Mouse (Mus musculus) hindbrain, postnatal 0 days (tissue): ENCODE measurements around the gene Dis3l2. TPM values are rescaled to one million over a fixed set of nuclear protein-coding genes. Genes with fewer than 3 reads are reported as not detected.
A peak's percentile ranks its signal among the peaks of the same experiment; 100 is the strongest.

Source experiments
- ATAC-seq: fragments of 200-750 bp; cut with Nextera tagmentation; 2 replicates; pipeline ENCODE4 v1.8.0; 2017; ENCODE audit warnings: mild to moderate bottlenecking, moderate TSS enrichment, moderate library complexity
- DNase-seq: peaks from one replicate; pipeline ENCODE4 v3.0.0-alpha.2; 2015; ENCODE audit warnings: low spot score
- H3K27ac ChIP-seq: fragments of 300-500 bp; sonication (generic); 2 replicates; pipeline ENCODE4 v1.5.1; 2014; ENCODE audit warnings: mild to moderate bottlenecking
- H3K27me3 ChIP-seq: fragments of 300-500 bp; sonication (generic); 2 replicates; pipeline ENCODE4 v1.6.1; 2014; ENCODE audit warnings: low read length, mixed read lengths; ENCODE audit not compliant: insufficient read depth
- H3K36me3 ChIP-seq: fragments of 300-500 bp; sonication (generic); 2 replicates; pipeline ENCODE4 v1.6.1; 2014; ENCODE audit warnings: low read length, mixed read lengths; ENCODE audit not compliant: insufficient read depth
- H3K4me1 ChIP-seq: fragments of 300-500 bp; sonication (generic); 2 replicates; pipeline ENCODE4 v1.6.1; 2014; ENCODE audit warnings: antibody characterized with exemption, low read length, mixed read lengths; ENCODE audit not compliant: insufficient read depth
- H3K4me2 ChIP-seq: fragments of 300-500 bp; sonication (generic); 2 replicates; pipeline ENCODE4 v1.6.1; 2014; ENCODE audit warnings: low read depth, mild to moderate bottlenecking, low read length, moderate library complexity, mixed read lengths
- H3K4me3 ChIP-seq: fragments of 300-500 bp; sonication (generic); 2 replicates; pipeline ENCODE4 v1.5.1; 2014; ENCODE audit warnings: low read length
- H3K9ac ChIP-seq: fragments of 300-500 bp; sonication (generic); replicated peaks from 2 replicates; pipeline ENCODE4 v1.6.1; 2014; ENCODE audit warnings: mild to moderate bottlenecking, low read length, moderate library complexity, mixed read lengths
- H3K9me3 ChIP-seq: fragments of 300-500 bp; sonication (generic); 2 replicates; pipeline ENCODE4 v1.6.1; 2016; ENCODE audit warnings: low read length, mixed read lengths
- CTCF ChIP-seq: IDR thresholded peaks from 2 replicates; pipeline ENCODE4 v1.5.1; 2016; ENCODE audit warnings: antibody characterized with exemption, control low read depth, low read depth
- WGBS: fragments of 180-500 bp; shearing (Covaris S2); extraction: QIAGEN DNeasy Blood & Tissue Kit; methylation state at CpG from one replicate; pipeline ENCODE4 v1.1.7; 2014; 5-methylcytosine and 5-hydroxymethylcytosine counted together
- polyA plus RNA-seq: library from polyadenylated mRNA; unstranded; fragments of >200 nt; fragmentation: Nextera tagmentation; extraction: Ambion mirVana; gene quantifications from 2 replicates; pipeline ENCODE4 v1.2.1, GENCODE M21; 2015
- total RNA-seq: library from RNA; depleted of rRNA; stranded (reverse); fragments of >200 nt; gene quantifications from 2 replicates; pipeline ENCODE4 v1.2.3, GENCODE M21; 2014

Dis3l2 gene
- total and polyA plus RNA-seq, 2 experiments from 2014 or later, result 33.2 to 40.0 TPM

DNA sequence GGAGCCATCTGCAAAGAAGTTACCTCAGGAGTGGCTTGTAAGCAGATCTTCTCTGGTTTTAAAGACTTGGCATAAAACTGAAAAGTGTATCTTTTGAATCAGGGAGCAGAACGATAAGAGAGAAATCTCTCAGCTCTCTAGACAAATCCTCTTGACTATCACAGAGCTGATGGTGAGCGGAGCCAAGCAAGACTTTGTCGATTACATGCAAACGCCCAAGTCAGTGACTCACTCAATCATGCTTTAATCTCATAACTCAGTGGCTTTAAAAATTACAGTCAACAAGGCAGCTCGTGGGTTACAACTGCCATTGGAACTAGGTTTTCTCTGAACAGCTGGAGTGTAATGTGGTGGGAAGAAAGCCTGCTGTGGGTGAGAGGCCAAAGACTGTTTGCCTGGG lies 297.8 kb downstream of the Dis3l2 start:
- TF ChIP-seq CTCF, result no peak
- ATAC-seq, result no peak

DNA sequence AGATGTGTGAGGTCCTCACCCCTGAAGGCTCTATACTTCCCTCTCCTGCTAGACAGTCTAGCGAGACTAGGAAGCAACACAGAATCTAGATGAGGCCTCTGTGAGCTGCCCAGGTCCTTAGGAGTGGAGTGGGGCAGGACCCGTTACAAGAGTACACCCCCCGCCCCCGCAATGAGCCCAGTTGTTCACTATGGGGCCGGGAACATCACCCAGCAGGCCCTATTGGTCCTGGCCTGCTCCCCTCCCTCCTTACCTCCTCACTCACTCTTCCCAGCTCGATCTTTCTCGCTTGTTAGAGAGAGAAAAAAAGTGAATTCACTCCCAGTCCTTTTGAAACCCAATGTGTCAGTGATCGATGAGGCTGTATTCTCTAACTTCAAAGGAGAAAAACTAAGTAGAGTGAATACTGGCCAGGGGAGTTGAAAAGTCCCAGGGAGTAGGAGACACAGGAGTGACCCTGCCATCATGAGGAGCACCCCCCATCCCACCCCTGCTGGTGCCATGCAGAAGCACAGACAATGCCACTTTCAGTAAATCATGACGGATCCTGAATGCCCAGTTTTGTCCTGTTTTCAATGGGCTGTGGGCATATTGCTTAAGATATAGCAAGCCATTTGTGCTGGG lies 299.0 kb downstream of the Dis3l2 start:
- Histone ChIP-seq H3K36me3 (no peaks in the 10 kb centered on the region), H3K27ac (peak overlapping the region; percentile 64), H3K4me3 (no peak overlapping the region), H3K9ac (no peak overlapping the region), H3K4me2 (no peak overlapping the region), H3K27me3 (no peaks in the 10 kb centered on the region), H3K9me3 (no peaks in the 10 kb centered on the region), H3K4me1 (peaks cover 8% of the 10 kb centered on the region; the same call in 1 of the 2 replicates)
- ATAC-seq, result peak; percentile 91
- 27% methylated on average over 9 of the region's 9 CpGs for WGBS
- peak; percentile 69 for DNase-seq
- peak; percentile 40; the same call in 1 of the 2 replicates for TF ChIP-seq CTCF

More for the DNA sequence above, 297.8 kb downstream of the Dis3l2 start:
- H3K4me3 ChIP-seq, result no peak overlapping the region
- no peaks in the 10 kb centered on the region for H3K9me3 ChIP-seq
- no peak overlapping the region for H3K9ac ChIP-seq
- WGBS, result 58% methylated on average over 5 of the region's 5 CpGs
- DNase-seq, result no peak
- no peak overlapping the region for H3K4me2 ChIP-seq
- H3K27ac ChIP-seq, result peak overlapping the region; percentile 56; the same call in 1 of the 2 replicates
- H3K27me3 ChIP-seq, result no peaks in the 10 kb centered on the region
- no peaks in the 10 kb centered on the region for H3K36me3 ChIP-seq
- H3K4me1 ChIP-seq, result peaks cover 8% of the 10 kb centered on the region; the same call in 1 of the 2 replicates

DNA sequence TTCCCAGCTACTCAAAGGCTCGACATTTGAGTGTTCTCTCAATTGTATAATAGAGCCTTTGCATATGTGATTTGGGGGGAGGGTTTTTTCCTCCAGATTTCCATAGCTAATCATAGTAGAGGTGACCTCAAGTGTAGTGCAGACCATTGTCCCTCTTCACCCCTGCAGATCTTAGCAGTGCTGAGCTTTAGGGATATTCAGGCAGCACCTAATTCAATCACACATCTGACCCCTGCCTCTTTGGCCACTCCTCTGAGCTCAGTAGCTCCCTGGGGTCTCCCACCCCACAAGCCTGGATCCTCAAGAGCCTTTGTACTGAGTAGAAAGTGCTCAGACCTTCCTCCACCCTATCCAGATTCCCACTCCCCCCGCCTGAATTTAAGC lies 299.6 kb downstream of the Dis3l2 start:
- Histone ChIP-seq H3K36me3 (no peaks in the 10 kb centered on the region), H3K9me3 (no peaks in the 10 kb centered on the region), H3K27me3 (no peaks in the 10 kb centered on the region), H3K4me1 (peaks cover 8% of the 10 kb centered on the region; the same call in 1 of the 2 replicates), H3K27ac (peak overlapping the region; percentile 64), H3K9ac (no peak overlapping the region), H3K4me3 (no peak overlapping the region), H3K4me2 (no peak overlapping the region)
- TF ChIP-seq CTCF, result no peak
- ATAC-seq, result peak; percentile 59
- WGBS, result 30% methylated on average over 2 of the region's 2 CpGs
- DNase-seq, result peak; percentile 38

DNA sequence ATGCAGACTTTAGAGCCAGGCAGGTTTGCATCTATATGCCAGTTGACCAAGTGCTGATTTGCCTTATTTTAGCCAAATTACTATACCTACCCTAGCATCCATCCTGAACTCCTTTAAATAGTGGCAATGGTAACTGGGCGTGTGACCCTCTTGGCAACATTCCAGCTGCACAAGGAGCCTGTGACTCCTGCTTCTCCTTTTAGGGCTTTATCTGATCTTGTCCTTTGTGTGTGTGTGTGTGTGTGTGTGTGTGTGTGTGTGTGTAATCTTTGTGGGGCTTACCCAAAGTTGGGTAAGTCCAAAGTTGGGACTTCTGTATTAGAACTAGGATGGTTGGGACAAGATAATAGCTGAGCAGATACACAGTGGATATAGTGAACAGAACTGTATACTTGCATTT lies 302.8 kb downstream of the Dis3l2 start:
- no peaks in the 10 kb centered on the region for H3K36me3 ChIP-seq
- peaks cover 8% of the 10 kb centered on the region; the same call in 1 of the 2 replicates for H3K4me1 ChIP-seq
- no peak overlapping the region for H3K4me3 ChIP-seq
- no peaks in the 10 kb centered on the region for H3K27me3 ChIP-seq
- H3K4me2 ChIP-seq, result no peak overlapping the region
- no peak for ATAC-seq
- no peak overlapping the region for H3K9ac ChIP-seq
- no peak for TF ChIP-seq CTCF
- WGBS, result 66% methylated on average over 1 of the region's 1 CpGs
- no peak overlapping the region for H3K27ac ChIP-seq
- DNase-seq, result no peak
- H3K9me3 ChIP-seq, result no peaks in the 10 kb centered on the region

DNA sequence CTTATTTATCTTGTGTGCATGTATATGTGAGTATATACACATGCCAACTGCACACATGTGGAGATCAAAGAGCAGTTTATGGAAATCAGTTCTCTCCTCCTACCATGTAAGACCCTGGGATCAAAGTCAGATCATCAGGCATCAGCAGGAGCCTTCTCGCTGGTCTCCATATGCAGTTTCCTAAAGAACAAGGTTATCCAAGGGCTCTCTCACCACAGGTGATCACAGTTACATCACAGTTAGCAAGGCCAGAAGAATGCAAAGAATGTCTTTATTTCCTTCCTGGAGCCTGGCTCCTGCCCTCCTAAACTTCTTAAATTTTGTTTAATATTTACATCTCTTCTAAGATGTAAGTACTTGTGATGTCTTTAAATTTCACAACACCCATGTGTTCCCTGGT lies 304.6 kb downstream of the Dis3l2 start:
- Histone ChIP-seq H3K4me2 (no peak overlapping the region), H3K27ac (no peak overlapping the region), H3K4me3 (no peak overlapping the region), H3K9me3 (no peaks in the 10 kb centered on the region), H3K9ac (no peak overlapping the region), H3K36me3 (no peaks in the 10 kb centered on the region), H3K4me1 (no peaks in the 10 kb centered on the region), H3K27me3 (no peaks in the 10 kb centered on the region)
- WGBS, result 48% methylated on average over 1 of the region's 1 CpGs
- no peak for TF ChIP-seq CTCF
- DNase-seq (no peak), ATAC-seq (no peak)

DNA sequence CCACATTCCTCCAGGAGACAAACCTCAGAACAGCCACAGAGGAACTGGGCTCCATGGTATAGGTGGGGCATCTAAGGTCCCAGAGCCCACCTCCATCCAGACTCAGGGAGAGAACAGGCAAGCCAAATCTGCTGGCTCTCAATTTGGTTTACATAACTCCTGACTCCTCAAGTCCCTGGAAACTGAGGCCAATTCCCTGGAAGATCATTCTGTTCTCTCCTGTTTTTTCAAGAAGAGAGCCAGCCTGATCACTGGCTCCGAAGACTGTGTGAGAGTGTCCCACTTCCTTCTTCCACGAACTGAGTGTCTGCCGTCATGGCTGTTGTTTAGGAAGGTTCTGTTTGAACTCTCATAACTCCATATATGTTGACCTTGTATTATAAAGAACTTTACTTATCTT lies 305.5 kb downstream of the Dis3l2 start:
- Histone ChIP-seq H3K27me3 (no peaks in the 10 kb centered on the region), H3K4me3 (no peak overlapping the region), H3K27ac (no peak overlapping the region), H3K36me3 (no peaks in the 10 kb centered on the region), H3K4me2 (no peak overlapping the region), H3K9ac (no peak overlapping the region), H3K4me1 (no peaks in the 10 kb centered on the region), H3K9me3 (no peaks in the 10 kb centered on the region)
- no peak for TF ChIP-seq CTCF
- DNase-seq (no peak), ATAC-seq (no peak)
- 89% methylated on average over 3 of the region's 3 CpGs for WGBS

DNA sequence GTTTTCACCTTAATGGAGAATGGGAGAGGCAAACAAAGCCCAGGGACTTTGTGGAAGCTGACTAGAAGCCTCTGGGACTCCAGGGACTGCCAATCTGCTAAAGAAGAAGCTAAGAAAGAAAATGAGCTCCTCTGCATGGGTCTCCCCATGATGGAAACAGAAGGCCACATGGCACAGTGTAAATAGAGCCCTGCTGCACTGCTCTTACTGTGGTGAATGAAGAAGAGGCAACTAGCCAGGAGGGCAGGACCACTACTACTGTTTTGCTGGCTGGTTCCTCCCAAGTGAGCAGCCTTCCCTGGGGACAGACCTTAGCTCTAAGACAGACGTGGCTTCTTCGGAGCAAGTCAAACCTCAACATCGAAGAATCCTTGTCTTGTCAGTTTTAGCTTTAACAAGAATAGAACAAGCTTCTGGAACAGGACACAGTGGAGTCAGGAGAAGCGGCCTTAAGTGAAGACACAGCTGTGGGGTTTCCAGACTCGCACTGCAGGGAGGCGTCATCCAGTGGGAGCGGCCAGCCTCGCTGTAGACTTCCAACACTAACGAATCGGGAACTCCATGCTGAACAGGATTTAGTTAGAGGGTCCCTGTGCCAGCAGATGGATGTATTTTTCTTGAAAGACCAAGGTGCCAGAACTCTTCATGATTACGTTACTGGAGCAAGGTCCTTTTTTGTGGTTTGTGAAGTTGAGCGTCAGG lies 307.2 kb downstream of the Dis3l2 start:
- DNase-seq (peak; percentile 35), ATAC-seq (peak; percentile 67; the same call in 1 of the 2 replicates)
- Histone ChIP-seq H3K4me1 (no peaks in the 10 kb centered on the region), H3K27me3 (no peaks in the 10 kb centered on the region), H3K36me3 (no peaks in the 10 kb centered on the region), H3K27ac (0 out of 2 replicates have a peak overlapping the region, but pooled peaks have one; percentile 23), H3K4me2 (no peak overlapping the region), H3K9ac (no peak overlapping the region), H3K9me3 (no peaks in the 10 kb centered on the region), H3K4me3 (no peak overlapping the region)
- TF ChIP-seq CTCF, result no peak
- WGBS, result 68% methylated on average over 12 of the region's 12 CpGs
